Mouse (Mus musculus) MEL-GATA-1-ER (cell line): ENCODE results near the gene 1700015F17Rik.

Source experiments
- DNase-seq: peaks from one replicate; pipeline ENCODE4 v3.0.0-alpha.2; 2012; ENCODE audit warnings: low read depth; ENCODE audit errors: extremely low read depth

1700015F17Rik gene

GRCm38 (mm10) chr5:5423723-5424171, 55.2 kb downstream of the 1700015F17Rik start:
- DNase-seq = no peak

- DNase-seq = no peak
These were observed 55.9 kb downstream of the 1700015F17Rik start for GRCm38 (mm10) chr5:5423081-5423480.

- no peak for DNase-seq
These were observed 57.5 kb downstream of the 1700015F17Rik start for GRCm38 (mm10) chr5:5421439-5421838.

- peak; percentile 44 for DNase-seq
These were observed 58.9 kb downstream of the 1700015F17Rik start, which contains the start of gene Cdk14 for GRCm38 (mm10) chr5:5419992-5420455. Gene Cdk14, minus strand, starts transcription at chr5:5420312.

- no peak for DNase-seq
These were observed 59.7 kb downstream of the 1700015F17Rik start for GRCm38 (mm10) chr5:5419253-5419652.

GRCm38 (mm10) chr5:5414835-5415234, 64.1 kb downstream of the 1700015F17Rik start:
- no peak for DNase-seq

GRCm38 (mm10) chr5:5411886-5412285, 67.1 kb downstream of the 1700015F17Rik start:
- no peak for DNase-seq

GRCm38 (mm10) chr5:5401986-5402385, 77.0 kb downstream of the 1700015F17Rik start:
- no peak for DNase-seq

GRCm38 (mm10) chr5:5392786-5393185, 86.2 kb downstream of the 1700015F17Rik start:
- no peak for DNase-seq
